Mouse (Mus musculus) liver, embryonic 11.5 days (tissue): ENCODE results near the gene Gosr2. TPM values are rescaled to one million over a fixed set of nuclear protein-coding genes. Genes with fewer than 3 reads are reported as not detected.

ENCODE experiments used
- ATAC-seq: fragments of 200-750 bp; cut with Nextera tagmentation; replicated peaks from 2 replicates; pipeline ENCODE4 v1.8.0; 2017; ENCODE audit warnings: moderate number of reproducible peaks, mild to moderate bottlenecking, moderate TSS enrichment, moderate library complexity; ENCODE audit not compliant: low FRiP score
- DNase-seq: peaks from one replicate; pipeline ENCODE4 v3.0.0-alpha.2; 2017; ENCODE audit warnings: low spot score
- H3K27ac ChIP-seq: fragments of 300-500 bp; sonication (generic); 2 replicates; pipeline ENCODE4 v1.5.1; 2014; ENCODE audit warnings: mild to moderate bottlenecking, low read depth, low read length, control low read depth
- H3K27me3 ChIP-seq: fragments of 300-500 bp; sonication (generic); replicated peaks from 2 replicates; pipeline ENCODE4 v1.6.1; 2014; ENCODE audit warnings: low read length, mixed read lengths; ENCODE audit not compliant: control insufficient read depth, insufficient read depth
- H3K36me3 ChIP-seq: fragments of 300-500 bp; sonication (generic); 2 replicates; pipeline ENCODE4 v1.6.1; 2014; ENCODE audit warnings: mild to moderate bottlenecking, low read length, moderate library complexity, mixed read lengths; ENCODE audit not compliant: control insufficient read depth, insufficient read depth
- H3K4me1 ChIP-seq: fragments of 300-500 bp; sonication (generic); replicated peaks from 2 replicates; pipeline ENCODE4 v1.6.1; 2014; ENCODE audit warnings: low read length, mixed read lengths; ENCODE audit not compliant: control insufficient read depth, insufficient read depth
- H3K4me2 ChIP-seq: fragments of 300-500 bp; sonication (generic); 2 replicates; pipeline ENCODE4 v1.6.1; 2014; ENCODE audit warnings: mild to moderate bottlenecking, control low read depth, moderate library complexity
- H3K4me3 ChIP-seq: fragments of 300-500 bp; sonication (generic); 2 replicates; pipeline ENCODE4 v1.5.1; 2014; ENCODE audit warnings: low read depth, low read length, control low read depth
- H3K9ac ChIP-seq: fragments of 300-500 bp; sonication (generic); 2 replicates; pipeline ENCODE4 v1.6.1; 2014; ENCODE audit warnings: low read depth, low read length, control low read depth
- H3K9me3 ChIP-seq: fragments of 300-500 bp; sonication (generic); 2 replicates; pipeline ENCODE4 v1.6.1; 2016; ENCODE audit warnings: low read length, inconsistent platforms, mixed read lengths; ENCODE audit not compliant: control insufficient read depth
- WGBS: fragments of 180-500 bp; shearing (Covaris S2); extraction: QIAGEN DNeasy Blood & Tissue Kit; methylation state at CpG from one replicate; pipeline ENCODE4 v1.1.7; 2014; 5-methylcytosine and 5-hydroxymethylcytosine counted together
- polyA plus RNA-seq: library from polyadenylated mRNA; unstranded; fragments of >200 nt; fragmentation: Nextera tagmentation; extraction: Ambion mirVana; gene quantifications from 2 replicates; pipeline ENCODE4 v1.2.1, GENCODE M21; 2014

Gosr2 gene
- polyA plus RNA-seq, 1 experiment from 2014 or later: 65.9 TPM

DNA sequence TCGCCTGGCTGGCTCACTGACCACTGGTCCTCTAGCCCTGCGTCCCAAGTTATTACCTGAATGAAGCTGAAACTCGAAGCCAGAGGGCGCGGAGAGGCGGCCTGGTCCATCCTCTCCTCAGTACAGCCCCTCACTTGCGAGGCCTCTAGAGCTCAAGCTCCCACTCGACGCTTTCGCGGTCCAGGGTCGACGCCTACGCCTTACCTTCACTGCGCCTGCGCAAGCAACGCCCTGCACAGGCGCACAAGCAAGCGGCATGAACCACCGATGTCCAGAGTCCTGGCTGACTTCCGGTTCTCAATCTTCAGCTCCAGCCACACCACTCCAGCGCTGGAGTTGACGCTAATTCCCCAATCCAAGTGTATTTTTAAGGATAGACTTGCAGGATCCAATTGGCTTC is 70.2 kb downstream of the Gosr2 start:
- no peak for ATAC-seq
- no peaks in the 10 kb centered on the region for H3K27me3 ChIP-seq
- WGBS: 79% methylated on average over 23 of the region's 23 CpGs
- no peaks in the 10 kb centered on the region for H3K9me3 ChIP-seq
- H3K9ac ChIP-seq: no peak overlapping the region
- no peak overlapping the region for H3K4me3 ChIP-seq
- no peaks in the 10 kb centered on the region for H3K36me3 ChIP-seq
- DNase-seq: no peak
- no peak overlapping the region for H3K27ac ChIP-seq
- H3K4me2 ChIP-seq: no peak overlapping the region
- H3K4me1 ChIP-seq: no peaks in the 10 kb centered on the region

Other genes starting within 250 kb of the Gosr2 start
- gene Lrrc37a, start 193.3 kb downstream of the Gosr2 start, polyA plus RNA-seq: not detected in 2 replicates
- gene Gm884, start 76.8 kb downstream of the Gosr2 start, polyA plus RNA-seq: not detected in 2 replicates
- not detected in 2 replicates for gene Lyzl6, start 59.0 kb downstream of the Gosr2 start, polyA plus RNA-seq
- gene Rprml, start 48.3 kb downstream of the Gosr2 start, polyA plus RNA-seq: not detected in 2 replicates
- 0.19 and 0.34 TPM in 2 replicates for gene Wnt9b, start 51.9 kb upstream of the Gosr2 start, polyA plus RNA-seq
- gene Wnt3, start 76.3 kb upstream of the Gosr2 start, polyA plus RNA-seq: 0.43 and 0.47 TPM in 2 replicates